Mouse (Mus musculus) heart, embryonic 11.5 days (tissue): ENCODE measurements at regions not wholly inside any gene's neighbourhood (a gene's known extent, or its start where the extent isn't known, plus 50 kb on each side); places are given as distances from the start of the nearest gene placed in this dataset.

ENCODE experiments used
- ATAC-seq: fragments of 200-750 bp; cut with Nextera tagmentation; replicated peaks from 2 replicates; pipeline ENCODE4 v1.8.0; 2017; ENCODE audit warnings: moderate library complexity; ENCODE audit not compliant: insufficient number of reproducible peaks, low FRiP score, low TSS enrichment
- H3K27ac ChIP-seq: fragments of 300-500 bp; sonication (generic); 2 replicates; pipeline ENCODE4 v1.5.1; 2014; ENCODE audit warnings: mild to moderate bottlenecking, low read depth, low read length
- H3K27me3 ChIP-seq: fragments of 300-500 bp; sonication (generic); 2 replicates; pipeline ENCODE4 v1.6.1; 2014; ENCODE audit warnings: mild to moderate bottlenecking, low read length, mixed read lengths; ENCODE audit not compliant: control insufficient read depth, insufficient read depth
- H3K36me3 ChIP-seq: fragments of 300-500 bp; sonication (generic); 2 replicates; pipeline ENCODE4 v1.6.1; 2014; ENCODE audit warnings: mild to moderate bottlenecking, low read length, moderate library complexity, mixed read lengths; ENCODE audit not compliant: control insufficient read depth, insufficient read depth
- H3K4me1 ChIP-seq: fragments of 300-500 bp; sonication (generic); 2 replicates; pipeline ENCODE4 v1.6.1; 2014; ENCODE audit warnings: low read length; ENCODE audit not compliant: control insufficient read depth, insufficient read depth
- H3K4me2 ChIP-seq: fragments of 300-500 bp; sonication (generic); 2 replicates; pipeline ENCODE4 v1.6.1; 2014; ENCODE audit warnings: mild to moderate bottlenecking, moderate library complexity
- H3K4me3 ChIP-seq: fragments of 300-500 bp; sonication (generic); 2 replicates; pipeline ENCODE4 v1.5.1; 2014; ENCODE audit warnings: low read depth, low read length
- H3K9ac ChIP-seq: fragments of 300-500 bp; sonication (generic); 2 replicates; pipeline ENCODE4 v1.6.1; 2014; ENCODE audit warnings: mild to moderate bottlenecking, low read depth, low read length, moderate library complexity
- H3K9me3 ChIP-seq: fragments of 300-500 bp; sonication (generic); replicated peaks from 2 replicates; pipeline ENCODE4 v1.6.1; 2016; ENCODE audit warnings: low read length; ENCODE audit not compliant: control insufficient read depth
- WGBS: fragments of 180-500 bp; shearing (Covaris S2); extraction: QIAGEN DNeasy Blood & Tissue Kit; methylation state at CpG from one replicate; pipeline ENCODE4 v1.1.7; 2014; ENCODE audit not compliant: insufficient replicate concordance; 5-methylcytosine and 5-hydroxymethylcytosine counted together

GRCm38 (mm10) chr9:81479534-81479933, 154.1 kb downstream of the Htr1b start:
- H3K4me2 ChIP-seq, result no peak overlapping the region
- no peak overlapping the region for H3K27ac ChIP-seq
- no peak overlapping the region for H3K4me3 ChIP-seq
- WGBS, result 19% methylated on average over 3 of the region's 3 CpGs
- no peaks in the 10 kb centered on the region for H3K36me3 ChIP-seq
- H3K4me1 ChIP-seq, result no peaks in the 10 kb centered on the region
- H3K27me3 ChIP-seq, result peaks cover 5% of the 10 kb centered on the region; the same call in 1 of the 2 replicates
- peak; percentile 72 for ATAC-seq
- no peaks in the 10 kb centered on the region for H3K9me3 ChIP-seq
- H3K9ac ChIP-seq, result no peak overlapping the region
